Mouse (Mus musculus) midbrain, embryonic 13.5 days (tissue): Measurements from ENCODE around the gene Zfp866. TPM values are rescaled to one million over a fixed set of nuclear protein-coding genes. Genes with fewer than 3 reads are reported as not detected.

ENCODE experiments used
- polyA plus RNA-seq: library from polyadenylated mRNA; unstranded; fragments of >200 nt; fragmentation: Nextera tagmentation; extraction: Ambion mirVana; gene quantifications from 2 replicates; pipeline ENCODE4 v1.2.1, GENCODE M21; 2015

Zfp866 gene
- polyA plus RNA-seq, 1 experiment from 2014 or later = 51.7 TPM

Other genes with a start within 250 kb of the Zfp866 start
- gene Zfp868, start 165.6 kb downstream of the Zfp866 start, polyA plus RNA-seq = 48.6 and 50.8 TPM in 2 replicates
- gene Zfp964, start 136.7 kb downstream of the Zfp866 start, polyA plus RNA-seq = 2.3 and 2.4 TPM in 2 replicates
- 28.4 and 28.8 TPM in 2 replicates for gene Zfp869, start 80.5 kb downstream of the Zfp866 start, polyA plus RNA-seq
- gene Zfp963, start 41.2 kb downstream of the Zfp866 start, polyA plus RNA-seq = 9.2 and 10.2 TPM in 2 replicates
- gene Gm20422, start 16.3 kb downstream of the Zfp866 start, polyA plus RNA-seq = 0.24 and 1.1 TPM in 2 replicates
- 46.6 and 49.0 TPM in 2 replicates for gene Atp13a1, start within 50 bp of the Zfp866 start, polyA plus RNA-seq
- gene Gmip, start 17.5 kb upstream of the Zfp866 start, polyA plus RNA-seq = 31.8 and 37.0 TPM in 2 replicates
- gene Lpar2, start 31.3 kb upstream of the Zfp866 start, polyA plus RNA-seq = 0.58 and 0.64 TPM in 2 replicates
- gene Pbx4, start 41.3 kb upstream of the Zfp866 start, polyA plus RNA-seq = 59.2 and 65.0 TPM in 2 replicates
- gene Cilp2, start 96.5 kb upstream of the Zfp866 start, polyA plus RNA-seq = 2.1 TPM in 2 replicates
- 3.7 and 4.1 TPM in 2 replicates for gene Tssk6, start 111.0 kb upstream of the Zfp866 start, polyA plus RNA-seq
- gene Ndufa13, start 111.4 kb upstream of the Zfp866 start, polyA plus RNA-seq = 174 and 181 TPM in 2 replicates
- 9.1 and 10.8 TPM in 2 replicates for gene Yjefn3, start 111.5 kb upstream of the Zfp866 start, polyA plus RNA-seq
- 26.0 and 27.7 TPM in 2 replicates for gene Gatad2a, start 205.2 kb upstream of the Zfp866 start, polyA plus RNA-seq